Mouse (Mus musculus) liver, adult 2 months (tissue): ENCODE measurements around the gene Gm10310.

Experiments
- CTCF ChIP-seq: fragments of 200-500 bp; IDR thresholded peaks from 2 replicates; pipeline ENCODE4 v1.5.1; 2011; ENCODE audit warnings: low read depth, low read length, control low read depth
- POLR2A ChIP-seq: fragments of 200-500 bp; IDR thresholded peaks from 2 replicates; pipeline ENCODE4 v1.6.1; 2011; ENCODE audit warnings: low read length, control low read depth; ENCODE audit not compliant: insufficient read depth; ENCODE audit errors: extremely low read depth

GRCm38 (mm10) chr10:129949000-129949399 lies 35.9 kb downstream of the Gm10310 start, which contains the start of gene Olfr818:
- TF ChIP-seq POLR2A (no peak), CTCF (no peak)
